Mouse (Mus musculus) splenic B cell, adult 2 months (primary cell): ENCODE data around the gene Camkk2.

Experiments used
- DNase-seq: peaks from one replicate; pipeline ENCODE4 v3.0.0-alpha.2; 2011; ENCODE audit warnings: low read depth, low spot score
- H3K27me3 ChIP-seq: 2 replicates; pipeline ENCODE4 v1.6.1; 2012; ENCODE audit warnings: mild to moderate bottlenecking, low read length, moderate library complexity, mixed read lengths; ENCODE audit not compliant: control insufficient read depth, poor library complexity, insufficient read depth, severe bottlenecking
- H3K36me3 ChIP-seq: 2 replicates; pipeline ENCODE4 v1.6.1; 2012; ENCODE audit warnings: mild to moderate bottlenecking, low read length, moderate library complexity, mixed read lengths; ENCODE audit not compliant: control insufficient read depth, poor library complexity, insufficient read depth, severe bottlenecking

Camkk2 gene

DNA sequence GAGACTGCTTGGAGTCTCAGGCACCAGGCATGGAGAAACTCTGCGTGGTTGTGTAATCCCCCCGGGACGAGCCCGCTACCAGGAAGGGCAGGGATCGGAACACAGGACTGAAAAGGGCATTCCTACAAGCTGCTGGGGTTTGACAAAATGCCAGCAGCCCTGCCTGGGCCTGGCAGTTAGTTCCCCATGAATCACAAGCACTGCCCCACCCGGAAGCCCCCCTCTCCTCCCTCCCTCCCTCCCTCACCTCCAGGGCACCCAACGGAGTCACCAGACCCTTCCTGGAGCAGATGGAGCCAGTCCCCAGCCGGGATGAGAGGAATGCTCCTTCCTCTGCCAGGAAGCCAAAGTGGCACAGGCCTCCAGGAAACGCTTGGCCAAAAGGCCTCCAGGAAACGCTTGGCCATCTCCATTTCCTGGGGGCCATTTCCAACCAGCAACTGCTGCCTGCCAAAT is 8.4 kb downstream of the Camkk2 start:
- DNase-seq, result peak; percentile 43
- Histone ChIP-seq H3K36me3 (no peaks in the 10 kb centered on the region), H3K27me3 (no peaks in the 10 kb centered on the region)

DNA sequence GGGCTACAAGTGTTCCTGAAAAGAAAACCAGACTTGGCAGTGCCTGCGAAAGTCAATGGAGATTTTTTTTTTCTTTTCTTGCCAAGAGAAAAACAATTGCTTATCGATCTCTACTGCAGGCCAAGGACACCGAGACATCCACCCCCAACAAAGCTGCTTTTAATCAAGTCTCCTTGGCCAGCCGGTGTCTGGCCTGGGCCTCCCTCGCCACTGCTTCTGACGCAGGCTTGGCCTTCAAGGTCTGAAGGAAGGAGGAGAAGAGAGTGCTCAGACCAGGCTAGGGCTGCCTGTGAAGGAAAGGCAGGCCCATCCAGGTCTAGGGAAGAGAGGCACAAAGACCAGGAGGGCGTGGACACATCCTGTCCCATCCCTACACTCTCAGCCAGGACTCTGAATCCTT is 8.9 kb downstream of the Camkk2 start:
- H3K27me3 ChIP-seq, result no peaks in the 10 kb centered on the region
- no peaks in the 10 kb centered on the region for H3K36me3 ChIP-seq
- DNase-seq, result no peak

DNA sequence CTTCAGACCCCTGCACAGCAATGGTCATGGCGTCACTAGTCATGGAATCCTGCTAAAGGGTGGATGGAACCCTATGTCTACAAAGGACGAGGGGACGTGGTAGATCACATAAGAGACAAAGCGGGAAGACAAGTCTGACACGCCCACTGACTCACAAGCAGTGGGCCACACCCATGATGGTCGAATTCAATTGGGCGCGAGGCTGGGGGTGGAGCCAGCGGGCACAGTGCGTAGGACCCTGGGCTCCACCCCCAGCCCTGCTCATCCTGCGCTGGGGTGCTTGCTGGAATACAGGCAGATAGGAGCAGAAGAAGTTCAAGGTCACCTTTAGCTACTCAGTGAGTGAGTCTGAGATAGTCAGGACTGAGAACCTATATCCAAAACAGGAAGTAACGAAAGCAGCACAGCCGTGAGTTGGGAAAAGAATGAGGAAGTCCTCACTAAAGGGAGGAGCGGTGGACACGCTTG is 10.1 kb downstream of the Camkk2 start:
- peak; percentile 50 for DNase-seq
- no peaks in the 10 kb centered on the region for H3K27me3 ChIP-seq

GRCm38 (mm10) chr5:122767283-122767682 is 11.9 kb downstream of the Camkk2 start:
- Histone ChIP-seq H3K36me3 (no peaks in the 10 kb centered on the region), H3K27me3 (no peaks in the 10 kb centered on the region)
- DNase-seq, result no peak

More for the DNA sequence above, 10.1 kb downstream of the Camkk2 start:
- H3K36me3 ChIP-seq, result no peaks in the 10 kb centered on the region

DNA sequence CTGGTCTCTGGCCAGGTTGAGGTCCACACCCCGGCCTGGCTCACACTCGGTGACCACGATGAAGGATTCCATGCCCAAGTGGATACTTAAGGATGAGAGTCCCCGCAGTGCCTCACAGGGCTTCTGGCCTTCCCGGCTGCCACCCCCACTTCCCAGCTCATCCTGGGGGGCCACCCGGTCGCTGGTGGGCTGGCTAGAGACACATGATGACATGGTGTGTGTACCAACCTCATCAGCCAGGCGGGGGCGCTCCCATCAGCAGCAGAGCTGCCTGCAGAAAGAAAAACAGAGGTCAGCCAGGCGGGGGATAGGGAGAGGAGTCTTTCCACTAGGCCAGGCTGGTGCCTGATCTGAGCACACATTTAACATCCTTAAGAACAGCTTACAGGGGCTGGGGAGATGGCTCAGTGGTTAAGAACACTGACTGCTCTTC is 15.2 kb downstream of the Camkk2 start:
- DNase-seq, result peak; percentile 34
- Histone ChIP-seq H3K36me3 (no peaks in the 10 kb centered on the region), H3K27me3 (no peaks in the 10 kb centered on the region)

DNA sequence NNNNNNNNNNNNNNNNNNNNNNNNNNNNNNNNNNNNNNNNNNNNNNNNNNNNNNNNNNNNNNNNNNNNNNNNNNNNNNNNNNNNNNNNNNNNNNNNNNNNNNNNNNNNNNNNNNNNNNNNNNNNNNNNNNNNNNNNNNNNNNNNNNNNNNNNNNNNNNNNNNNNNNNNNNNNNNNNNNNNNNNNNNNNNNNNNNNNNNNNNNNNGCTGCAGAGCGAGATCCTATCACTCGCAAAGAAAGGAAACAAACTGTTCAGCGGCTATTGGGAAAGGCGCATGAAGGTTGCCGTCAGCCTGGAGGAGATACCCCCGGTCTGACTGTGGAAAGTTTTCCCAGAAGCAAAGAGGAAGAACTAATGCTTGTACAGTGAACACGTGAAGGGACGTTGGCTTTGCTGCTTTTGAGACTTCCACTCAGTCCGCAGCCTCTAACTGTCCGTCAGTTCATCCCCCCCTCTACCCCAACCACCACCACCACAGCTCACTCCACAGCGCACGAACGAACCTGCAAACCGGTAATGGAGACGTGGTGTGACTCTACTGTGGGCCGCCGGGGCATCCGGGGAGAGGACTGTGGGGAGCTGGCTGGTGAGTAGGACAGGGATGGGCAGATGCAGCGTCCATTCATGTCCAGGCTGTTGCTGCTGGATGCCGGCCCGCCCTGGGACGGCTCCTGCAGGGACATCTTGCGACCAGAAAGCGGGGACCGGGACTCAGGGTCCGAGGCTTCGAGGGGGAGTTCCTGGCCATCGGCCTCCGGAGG is 15.8 kb downstream of the Camkk2 start:
- no peaks in the 10 kb centered on the region for H3K36me3 ChIP-seq
- no peak for DNase-seq
- no peaks in the 10 kb centered on the region for H3K27me3 ChIP-seq

GRCm38 (mm10) chr5:122756680-122757079 is 22.5 kb downstream of the Camkk2 start:
- no peaks in the 10 kb centered on the region for H3K27me3 ChIP-seq
- peaks cover 2% of the 10 kb centered on the region; the same call in 1 of the 2 replicates for H3K36me3 ChIP-seq
- no peak for DNase-seq

GRCm38 (mm10) chr5:122756144-122756543 is 23.1 kb downstream of the Camkk2 start:
- H3K36me3 ChIP-seq, result peaks cover 2% of the 10 kb centered on the region; the same call in 1 of the 2 replicates
- no peak for DNase-seq

DNA sequence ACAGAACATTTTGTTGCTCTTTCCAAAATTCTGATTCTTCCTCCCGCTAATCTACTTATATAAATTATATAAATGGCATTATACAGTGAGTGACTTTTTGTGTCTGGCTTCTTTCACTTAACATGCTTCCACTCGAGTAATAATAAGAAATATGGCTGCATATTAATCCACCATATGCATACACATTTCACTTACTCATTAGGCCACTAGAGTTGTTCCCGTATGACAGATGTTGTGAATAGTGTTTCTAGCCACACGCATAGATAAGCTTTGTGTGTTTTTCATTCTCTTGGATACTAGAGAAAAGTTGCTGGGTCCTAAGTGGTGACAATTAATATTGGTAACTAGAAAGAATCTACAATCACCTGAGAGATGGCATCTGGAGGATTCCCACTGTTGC is 23.6 kb downstream of the Camkk2 start:
- no peak for DNase-seq
- Histone ChIP-seq H3K36me3 (peaks cover 2% of the 10 kb centered on the region; the same call in 1 of the 2 replicates), H3K27me3 (no peaks in the 10 kb centered on the region)

More at GRCm38 (mm10) chr5:122756144-122756543, 23.1 kb downstream of the Camkk2 start:
- H3K27me3 ChIP-seq, result no peaks in the 10 kb centered on the region

GRCm38 (mm10) chr5:122754477-122754876 is 24.7 kb downstream of the Camkk2 start:
- no peaks in the 10 kb centered on the region for H3K27me3 ChIP-seq
- peaks cover 2% of the 10 kb centered on the region; the same call in 1 of the 2 replicates for H3K36me3 ChIP-seq
- peak; percentile 37 for DNase-seq

DNA sequence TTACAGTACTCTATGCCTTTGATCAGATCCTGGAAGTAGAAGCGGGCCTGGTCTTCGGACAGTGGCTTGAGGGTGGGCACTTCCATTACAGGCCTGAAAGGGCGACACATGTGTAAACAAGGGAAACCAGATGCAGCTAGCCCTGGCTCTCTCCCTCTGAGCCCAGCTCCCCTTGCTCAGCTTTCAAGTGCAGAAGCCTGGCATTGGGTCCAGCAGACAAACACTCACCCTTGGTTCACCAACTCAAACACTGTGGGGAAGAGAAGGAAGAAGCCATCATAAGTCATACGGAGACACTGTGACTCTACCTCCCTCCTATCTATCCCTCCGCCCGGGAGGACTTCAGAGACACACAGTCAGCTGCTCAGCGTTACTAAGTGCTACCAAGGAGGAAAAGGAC is 31.3 kb downstream of the Camkk2 start:
- Histone ChIP-seq H3K36me3 (peaks cover 12% of the 10 kb centered on the region), H3K27me3 (no peaks in the 10 kb centered on the region)
- DNase-seq, result no peak

DNA sequence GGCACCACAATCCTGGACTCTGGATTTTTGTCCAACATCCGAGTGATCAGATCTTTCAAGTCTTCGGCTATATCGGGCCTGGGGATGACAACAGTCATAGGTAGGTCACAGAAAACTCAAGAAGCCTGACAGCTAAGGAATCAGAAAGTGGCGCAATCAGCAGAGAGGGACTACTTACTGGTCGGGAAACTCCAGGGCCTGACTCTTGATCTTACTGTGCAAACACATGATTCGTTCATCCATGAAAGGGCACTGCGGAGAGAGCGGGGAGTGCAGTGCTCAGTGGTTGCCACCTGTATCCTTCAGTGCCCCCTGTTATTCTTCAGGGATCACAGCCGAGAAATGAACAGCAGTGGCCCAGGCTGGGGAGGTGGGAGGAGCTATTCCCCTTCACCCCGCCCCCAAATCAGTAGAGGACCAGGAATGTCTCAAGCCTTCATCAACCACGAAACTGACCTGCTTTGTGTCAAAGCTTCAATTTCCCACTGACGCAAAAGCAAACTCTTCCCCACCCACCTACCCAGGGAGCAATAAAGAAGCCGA is 35.3 kb downstream of the Camkk2 start:
- Histone ChIP-seq H3K36me3 (peaks cover 12% of the 10 kb centered on the region), H3K27me3 (no peaks in the 10 kb centered on the region)
- DNase-seq, result no peak

DNA sequence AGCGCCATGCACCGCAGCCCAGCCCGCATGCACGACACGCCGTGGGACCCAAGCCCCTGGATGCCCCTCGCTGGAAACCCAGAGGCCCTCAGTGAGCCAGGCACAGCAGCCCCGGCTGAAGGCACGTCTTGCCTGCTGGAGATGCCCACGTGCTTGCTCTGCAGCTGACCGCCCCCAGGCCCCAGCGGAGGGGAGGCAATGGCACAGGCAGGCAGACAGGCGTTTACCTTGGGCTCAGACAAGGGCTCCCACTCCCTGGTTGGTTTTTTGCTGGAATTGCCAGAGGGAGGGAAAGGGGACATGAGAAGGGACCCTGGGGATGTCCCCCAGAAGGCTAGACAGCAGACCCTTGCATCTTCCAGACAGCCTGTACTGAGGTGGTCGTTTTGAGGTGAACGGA is 42.4 kb downstream of the Camkk2 start:
- no peaks in the 10 kb centered on the region for H3K27me3 ChIP-seq
- no peak for DNase-seq
- no peaks in the 10 kb centered on the region; the same call in none of the 2 replicates for H3K36me3 ChIP-seq

DNA sequence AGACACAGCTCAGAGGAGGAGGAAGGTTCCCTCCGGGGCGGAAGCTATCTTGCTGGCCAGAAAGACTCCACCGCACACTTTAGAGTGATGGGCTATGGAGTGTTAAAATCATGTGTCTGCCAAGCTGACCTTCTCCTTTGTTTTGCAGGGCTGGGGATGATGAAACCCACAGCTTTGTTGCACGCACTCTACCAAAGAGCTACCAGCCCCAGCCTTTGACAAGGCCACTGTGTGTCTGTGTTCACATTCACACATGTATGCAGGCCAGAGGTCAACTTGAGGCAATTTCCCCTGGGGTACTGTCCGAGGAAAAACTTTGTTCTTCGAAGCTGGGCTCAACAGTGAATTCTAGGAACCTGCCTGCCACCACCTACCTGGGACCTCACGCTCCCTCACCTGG is 43.4 kb downstream of the Camkk2 start:
- Histone ChIP-seq H3K36me3 (no peaks in the 10 kb centered on the region; the same call in 1 of the 2 replicates), H3K27me3 (no peaks in the 10 kb centered on the region)
- no peak for DNase-seq

DNA sequence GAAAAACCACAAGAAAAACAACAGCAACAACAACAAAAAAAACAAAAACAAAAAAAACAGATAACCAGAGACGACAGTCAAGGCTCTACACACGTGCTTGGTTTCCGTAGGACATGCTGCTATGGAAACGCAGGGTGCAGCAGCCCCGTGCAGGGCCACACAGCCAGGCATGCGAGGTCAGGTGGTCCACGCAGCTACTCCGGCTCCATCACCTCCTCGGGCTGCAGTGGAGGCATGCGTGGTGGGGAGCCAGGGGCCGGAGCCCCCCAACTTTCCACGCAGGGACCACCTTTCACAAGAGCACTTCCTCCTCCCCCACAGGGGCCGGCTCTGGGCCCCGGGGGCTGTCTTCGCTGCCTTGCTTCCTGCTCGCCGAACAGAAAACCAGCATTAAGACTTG is 45.3 kb downstream of the Camkk2 start:
- Histone ChIP-seq H3K27me3 (no peaks in the 10 kb centered on the region), H3K36me3 (no peaks in the 10 kb centered on the region; the same call in none of the 2 replicates)
- peak; percentile 46 for DNase-seq
